Mouse (Mus musculus) cerebellum, adult 11-12 months (tissue): ENCODE results near the gene Adnp.
A peak's percentile ranks its signal among the peaks of the same experiment; 100 is the strongest.

ENCODE experiments used
- DNase-seq: peaks from one replicate; pipeline ENCODE4 v3.0.0; 2022

Gene Adnp

GRCm38 (mm10) chr2:168206725-168207644, at the start of gene Adnp:
Adnp (minus strand) TSS chr2:168207112.
- DNase-seq: peak; percentile 93

GRCm38 (mm10) chr2:168256506-168256905, 49.6 kb upstream of the Adnp start:
- DNase-seq: no peak

GRCm38 (mm10) chr2:168253822-168254221, 46.9 kb upstream of the Adnp start:
- DNase-seq: no peak

- DNase-seq: no peak
Measured at GRCm38 (mm10) chr2:168252639-168253292, 45.9 kb upstream of the Adnp start.

- peak; percentile 66 for DNase-seq
Measured at GRCm38 (mm10) chr2:168250270-168250669, 43.4 kb upstream of the Adnp start.

- DNase-seq: no peak
Measured at GRCm38 (mm10) chr2:168248856-168249245, 41.9 kb upstream of the Adnp start.

- DNase-seq: no peak
Measured at GRCm38 (mm10) chr2:168248167-168248855, 41.4 kb upstream of the Adnp start.

- no peak for DNase-seq
Measured at GRCm38 (mm10) chr2:168245571-168245970, 38.7 kb upstream of the Adnp start.

- no peak for DNase-seq
Measured at GRCm38 (mm10) chr2:168243278-168243677, 36.4 kb upstream of the Adnp start.

GRCm38 (mm10) chr2:168242841-168243240, 35.9 kb upstream of the Adnp start:
- no peak for DNase-seq

GRCm38 (mm10) chr2:168238335-168238734, 31.4 kb upstream of the Adnp start:
- DNase-seq: no peak

GRCm38 (mm10) chr2:168233286-168233685, 26.4 kb upstream of the Adnp start:
- DNase-seq: no peak

- no peak for DNase-seq
Measured at GRCm38 (mm10) chr2:168231471-168231829, 24.5 kb upstream of the Adnp start.

GRCm38 (mm10) chr2:168230773-168231470, 24.0 kb upstream of the Adnp start:
- peak; percentile 49 for DNase-seq

GRCm38 (mm10) chr2:168230026-168230728, 23.3 kb upstream of the Adnp start, which contains the start of the genes Gm20716, Dpm1 and Mocs3:
Gm20716 (minus strand) TSS chr2:168230364.
Dpm1 (minus strand) TSS chr2:168230591.
Mocs3 (plus strand) TSS chr2:168230622.
- peak; percentile 83 for DNase-seq

- peak; percentile 56 for DNase-seq
Measured at GRCm38 (mm10) chr2:168229116-168230025, 22.5 kb upstream of the Adnp start.

- no peak for DNase-seq
Measured at GRCm38 (mm10) chr2:168223326-168223725, 16.4 kb upstream of the Adnp start.

GRCm38 (mm10) chr2:168213788-168214397, 7.0 kb upstream of the Adnp start:
- DNase-seq: no peak

- no peak for DNase-seq
Measured at GRCm38 (mm10) chr2:168207883-168208282, 971 bp upstream of the Adnp start.
